Mouse (Mus musculus) thymus, postnatal 36 days (tissue): ENCODE data around the gene Grik5.

Experiments
- DNase-seq, 2 experiments: peaks; one replicate each; pipeline ENCODE4 v3.0.0; 2022; ENCODE audit warnings: mixed read lengths in 2 of 2

Grik5 gene

GRCm38 (mm10) chr7:24983396-24983795, 88.8 kb downstream of the Grik5 start:
- DNase-seq = no peak

GRCm38 (mm10) chr7:24980439-24980838, 91.7 kb downstream of the Grik5 start:
- DNase-seq = no peak

GRCm38 (mm10) chr7:24978781-24979180, 93.4 kb downstream of the Grik5 start:
- DNase-seq = no peak

- no peak for DNase-seq
Measured at GRCm38 (mm10) chr7:24974893-24975595, 97.1 kb downstream of the Grik5 start.

- no peak for DNase-seq
Measured at GRCm38 (mm10) chr7:24973902-24974301, 98.2 kb downstream of the Grik5 start.

- no peak for DNase-seq
Measured at GRCm38 (mm10) chr7:24973208-24973607, 98.9 kb downstream of the Grik5 start.

DNA sequence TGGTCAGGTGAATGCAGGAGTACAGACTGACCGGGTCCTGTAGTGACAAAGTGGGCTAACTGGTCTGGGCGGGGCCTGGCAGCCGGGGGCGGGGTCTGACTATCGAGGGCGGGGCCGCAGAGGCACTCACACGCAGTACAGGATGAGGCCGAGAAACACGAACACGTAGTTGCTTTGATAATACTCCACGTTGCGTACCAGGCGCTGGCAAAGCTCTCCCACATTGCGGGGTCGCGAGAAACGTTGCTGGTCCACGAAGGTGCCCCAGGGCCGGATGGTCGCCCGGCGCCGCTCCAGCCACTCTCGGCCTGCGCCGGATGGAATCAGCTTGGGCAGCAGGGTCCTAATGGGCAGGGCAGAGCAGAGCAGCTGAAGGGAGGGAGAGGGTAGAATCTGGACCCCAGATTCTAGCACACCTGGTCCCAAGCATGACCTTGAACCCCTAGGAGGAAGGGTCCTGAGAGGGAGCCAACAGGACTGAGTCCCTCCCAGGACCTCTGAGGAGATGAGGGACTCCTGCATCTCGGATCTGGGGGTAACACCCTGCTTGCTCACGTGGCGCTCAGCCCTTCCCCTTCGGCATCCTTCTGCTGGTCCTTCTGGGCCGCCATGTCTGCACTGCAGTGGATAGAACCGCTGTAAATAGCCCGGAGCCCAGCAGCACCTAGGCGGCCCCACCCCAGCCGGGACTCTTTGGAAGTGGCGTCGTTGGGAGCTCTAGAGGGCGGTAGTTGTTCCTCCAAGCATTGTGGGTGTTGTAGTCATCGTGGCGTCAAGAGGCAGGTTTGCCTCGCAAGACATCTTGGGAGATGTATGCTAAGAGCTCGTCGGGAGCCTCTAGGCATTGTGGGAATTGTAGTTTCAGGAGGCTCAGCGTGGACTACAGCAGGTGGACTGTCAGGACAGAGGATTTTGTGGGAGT, 99.9 kb downstream of the Grik5 start, which contains the start of gene Rabac1:
Gene Rabac1 (minus strand): TSS at position 783 of the 922 bp plus-strand sequence.
- peak; percentile 89 to 90 for DNase-seq

GRCm38 (mm10) chr7:24971261-24971971, 100.7 kb downstream of the Grik5 start:
- DNase-seq = peak in 1 of 2 experiments; percentile 43

GRCm38 (mm10) chr7:24970341-24970740, 101.8 kb downstream of the Grik5 start:
- DNase-seq = no peak

DNA sequence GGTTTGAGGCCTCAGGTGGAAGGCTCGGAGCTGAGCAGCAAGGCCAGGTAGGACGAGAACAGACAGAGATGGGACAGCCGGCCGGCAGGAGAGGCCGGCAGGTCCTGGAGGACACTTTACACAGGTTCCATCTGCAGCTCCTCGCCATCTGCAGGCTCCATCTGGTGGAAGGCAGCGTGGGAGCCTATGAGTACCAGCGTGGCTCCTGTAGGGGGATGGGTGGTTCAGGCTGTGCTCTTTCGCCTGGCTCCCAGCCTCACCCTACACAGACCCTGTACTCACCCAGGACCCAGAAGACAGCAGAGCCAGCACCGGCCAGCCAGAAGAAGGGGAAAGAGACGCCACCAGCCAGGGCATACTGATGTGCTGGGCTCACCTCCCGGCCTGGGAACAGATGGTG, 102.3 kb downstream of the Grik5 start:
- DNase-seq = no peak

- DNase-seq = no peak
Measured at GRCm38 (mm10) chr7:24968463-24968862, 103.7 kb downstream of the Grik5 start.

- DNase-seq = no peak
Measured at GRCm38 (mm10) chr7:24967966-24968365, 104.2 kb downstream of the Grik5 start.

DNA sequence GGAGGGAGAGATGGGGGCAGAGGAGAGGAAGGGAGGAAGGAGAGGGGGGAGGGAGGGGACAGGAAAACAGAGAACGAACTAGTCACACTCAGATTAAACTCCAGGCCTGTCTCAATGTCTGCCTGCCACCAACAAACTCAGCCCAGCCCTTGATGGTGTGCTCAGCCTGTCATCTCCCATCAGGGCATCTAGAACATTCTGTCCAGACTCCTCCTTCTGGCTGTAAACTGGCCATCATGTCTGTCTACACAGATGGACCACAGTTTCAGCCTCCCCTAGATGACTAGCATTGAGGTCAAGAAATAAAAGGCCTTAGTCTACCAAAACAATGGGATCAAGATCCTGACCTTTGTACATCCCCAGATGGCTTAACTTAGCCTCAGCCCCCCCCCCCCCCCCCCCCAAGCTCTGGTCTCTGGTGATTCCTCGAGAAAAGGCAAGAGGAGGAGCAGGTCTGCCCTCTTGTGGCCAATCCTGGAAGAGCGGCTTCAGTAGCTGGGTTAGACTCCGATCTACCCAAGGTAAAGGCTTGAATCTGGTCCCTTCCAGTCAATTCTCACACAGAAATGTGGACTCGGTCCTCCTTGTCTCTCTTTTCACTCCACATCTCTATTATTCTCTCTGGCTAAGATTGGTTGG, 107.1 kb downstream of the Grik5 start:
- peak; percentile 77 to 82 for DNase-seq

DNA sequence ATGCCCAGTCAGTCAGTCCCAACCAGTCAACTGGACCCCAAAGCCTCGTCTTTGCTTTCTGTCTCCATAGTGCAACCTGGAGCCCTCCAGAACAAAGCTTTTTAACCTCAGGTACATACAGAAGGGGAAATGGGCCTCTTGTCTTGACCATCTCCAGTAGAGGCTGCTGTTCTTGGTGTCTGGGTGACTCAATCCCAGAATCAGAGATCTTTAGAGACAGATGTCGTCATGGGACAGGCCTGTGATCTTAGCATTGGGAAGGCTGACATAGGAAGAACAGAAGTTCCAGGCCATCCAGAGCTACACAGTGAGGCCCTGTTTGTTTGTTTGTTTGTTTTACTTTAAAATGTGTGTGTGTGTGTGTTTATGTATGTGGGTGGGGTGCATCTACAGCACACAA, 107.9 kb downstream of the Grik5 start:
- DNase-seq = no peak
